Mouse (Mus musculus) adrenal gland, adult 8-10 months (tissue): ENCODE measurements around the gene Btbd16. TPM values are rescaled to one million over a fixed set of nuclear protein-coding genes. Genes with fewer than 3 reads are reported as not detected.
A peak's percentile ranks its signal among the peaks of the same experiment; 100 is the strongest.

ENCODE experiments used
- DNase-seq: peaks from one replicate; pipeline ENCODE4 v3.0.0; 2022
- total RNA-seq, 4 experiments: library from RNA; stranded (reverse); gene quantifications; 2 replicates each; pipeline ENCODE4 v1.2.4; 2022

The Btbd16 gene
- total RNA-seq, 4 experiments from 2014 or later = 0.30 to 0.55 TPM; not detected in 2

DNA sequence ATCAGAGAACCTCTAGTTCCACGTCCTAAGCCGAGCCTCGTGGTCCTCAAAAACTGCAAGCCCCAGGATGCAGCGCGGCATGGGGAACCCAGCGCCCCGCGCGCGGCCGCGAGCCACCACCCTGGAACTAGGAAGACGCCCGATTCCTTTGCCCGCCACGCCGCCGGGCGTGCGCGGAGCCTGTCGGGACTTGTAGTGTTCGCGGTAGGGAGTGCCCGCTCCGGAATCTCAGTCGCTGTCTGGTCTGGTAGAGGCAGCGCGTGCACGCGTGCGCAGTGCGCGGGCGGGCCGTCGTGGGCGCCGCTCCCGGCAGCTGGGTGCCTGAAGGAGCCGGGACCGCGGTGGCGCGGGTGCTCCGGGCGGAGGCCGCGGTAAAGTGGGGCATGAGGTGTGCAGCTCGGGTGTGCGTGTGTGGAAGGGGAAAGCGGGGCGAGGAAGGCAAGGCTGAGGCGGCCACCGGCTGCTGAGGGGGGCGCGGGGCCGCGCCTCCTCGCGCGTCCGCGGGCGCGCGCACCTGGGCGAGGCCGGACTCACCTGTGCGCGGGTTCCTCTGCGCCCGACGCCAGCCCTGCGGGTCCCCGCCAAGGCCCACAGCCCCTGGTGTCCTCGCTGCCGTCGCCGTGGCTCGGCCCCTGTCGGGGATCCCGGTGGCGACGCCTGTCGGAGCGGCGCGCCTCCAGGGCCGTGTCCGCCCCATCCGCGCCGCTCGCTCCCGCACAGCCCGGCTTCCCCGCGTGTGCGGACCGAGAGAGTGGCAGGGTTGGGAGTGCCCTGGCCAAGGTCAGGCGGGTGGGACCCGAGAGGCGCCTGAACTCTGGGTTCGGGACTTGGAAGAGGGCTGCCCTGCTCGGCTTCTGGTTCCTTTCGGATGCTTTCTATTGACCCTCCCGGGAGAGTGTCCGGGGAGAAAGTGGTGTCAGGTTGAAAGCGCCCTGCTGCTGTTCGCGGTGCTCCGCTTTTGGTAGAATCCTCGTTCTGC, 92.0 kb downstream of the Btbd16 start, which contains the start of gene Plekha1:
Plekha1 (plus strand) TSS at position 144 of the 979 bp plus-strand sequence.
- DNase-seq = peak; percentile 98

DNA sequence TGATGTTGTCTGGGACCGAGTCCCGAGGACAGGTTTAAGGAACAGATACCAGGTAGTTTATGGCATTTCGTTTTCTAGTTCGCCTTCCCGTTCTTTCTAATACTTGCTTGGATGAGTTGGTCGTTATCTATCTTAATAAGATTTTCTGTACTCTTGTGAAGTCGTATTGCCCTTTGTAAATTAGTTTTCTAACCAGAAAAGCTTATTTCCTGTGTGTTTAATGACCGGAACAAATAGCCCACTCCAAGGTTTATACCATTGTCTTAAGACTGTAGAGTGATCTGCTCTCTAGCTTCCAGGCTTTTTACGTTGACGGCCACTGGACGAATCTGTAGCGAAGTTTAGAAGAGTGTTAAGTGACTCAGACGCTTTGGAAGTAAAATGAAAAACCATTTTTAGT, 92.8 kb downstream of the Btbd16 start:
- no peak for DNase-seq

DNA sequence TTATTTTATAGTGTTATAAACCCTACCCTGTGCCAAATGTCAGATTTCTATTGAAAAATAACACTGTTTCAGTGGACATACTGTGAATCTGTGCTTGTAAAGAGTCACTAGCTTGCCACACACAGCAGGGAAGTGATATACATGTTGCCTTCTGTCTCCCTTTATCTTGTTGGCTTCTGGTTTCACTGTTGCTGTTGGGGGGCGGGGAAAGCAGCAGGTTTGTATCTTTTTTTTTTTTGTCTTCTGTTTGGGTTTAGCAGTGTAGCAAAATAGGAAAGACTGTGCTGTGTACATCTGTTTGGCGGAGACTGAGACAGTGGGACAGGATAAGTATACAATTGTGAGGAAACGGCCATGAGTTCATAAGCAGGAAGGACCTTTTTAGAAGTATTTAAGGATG, 93.4 kb downstream of the Btbd16 start:
- no peak for DNase-seq

Other genes starting within 250 kb of the Btbd16 start
- 10 to 100 TPM; 70.1 to 87.9 (median 80.8) TPM for gene Nsmce4a, start 201.0 kb upstream of the Btbd16 start, total RNA-seq
- gene Tacc2, start 196.6 kb upstream of the Btbd16 start, total RNA-seq = 10 to 100 TPM; 38.1 to 63.0 (median 49.3) TPM
- gene Plekha1, start 91.7 kb downstream of the Btbd16 start, total RNA-seq = 10 to 100 TPM; 23.5 to 45.4 (median 33.9) TPM
- gene Htra1, start 162.0 kb downstream of the Btbd16 start, total RNA-seq = 10 to 100 TPM; 33.0 to 88.6 (median 61.0) TPM